Mouse (Mus musculus): ENCODE data around the gene Thsd4. TPM values are rescaled to one million over a fixed set of nuclear protein-coding genes. Genes with fewer than 3 reads are reported as not detected.
A peak's percentile ranks its signal among the peaks of the same experiment; 100 is the strongest.

Gene Thsd4
- polyA plus RNA-seq, 1 experiment from 2014 or later = 34.9 TPM

- Histone ChIP-seq H3K27ac (ENCODE audit: low read depth) (no peak overlapping the region), H3K4me2 (ENCODE audit: low read length) (no peak overlapping the region), H3K27me3 (replicated peaks; ENCODE audit: control insufficient read depth, insufficient read depth, low read length) (no peaks in the 10 kb centered on the region), H3K4me1 (replicated peaks; ENCODE audit: control insufficient read depth, insufficient read depth, low read length) (peaks cover 22% of the 10 kb centered on the region), H3K36me3 (ENCODE audit: control insufficient read depth, insufficient read depth, low read length) (no peaks in the 10 kb centered on the region), H3K9me3 (ENCODE audit: control insufficient read depth, low read length) (no peaks in the 10 kb centered on the region), H3K9ac (ENCODE audit: low read length) (no peak overlapping the region), H3K4me3 (ENCODE audit: low read depth, low read length) (no peak overlapping the region)
- WGBS = 51% methylated on average over 16 of the region's 16 CpGs
- DNase-seq (ENCODE audit: low spot score) (no peak), ATAC-seq (replicated peaks; ENCODE audit: low FRiP score, low TSS enrichment, low read depth) (0 out of 2 replicates have a peak, but pooled peaks have one; percentile 26)
Measured at GRCm38 (mm10) chr9:60309786-60310711, 211.8 kb downstream of the Thsd4 start.

- peaks cover 22% of the 10 kb centered on the region for H3K4me1 ChIP-seq (replicated peaks; ENCODE audit: control insufficient read depth, insufficient read depth, low read length)
- H3K27me3 ChIP-seq (replicated peaks; ENCODE audit: control insufficient read depth, insufficient read depth, low read length) = no peaks in the 10 kb centered on the region
- H3K4me3 ChIP-seq (ENCODE audit: low read depth, low read length) = no peak overlapping the region
- no peak overlapping the region for H3K9ac ChIP-seq (ENCODE audit: low read length)
- ATAC-seq (replicated peaks; ENCODE audit: low FRiP score, low TSS enrichment, low read depth) (no peak), DNase-seq (ENCODE audit: low spot score) (no peak)
- no peak overlapping the region for H3K27ac ChIP-seq (ENCODE audit: low read depth)
- H3K4me2 ChIP-seq (ENCODE audit: low read length) = no peak overlapping the region
- 68% methylated on average over 4 of the region's 4 CpGs for WGBS
- H3K9me3 ChIP-seq (ENCODE audit: control insufficient read depth, low read length) = no peaks in the 10 kb centered on the region
- H3K36me3 ChIP-seq (ENCODE audit: control insufficient read depth, insufficient read depth, low read length) = no peaks in the 10 kb centered on the region
Measured at GRCm38 (mm10) chr9:60308182-60308581, 213.7 kb downstream of the Thsd4 start.

- H3K27me3 ChIP-seq (replicated peaks; ENCODE audit: control insufficient read depth, insufficient read depth, low read length) = no peaks in the 10 kb centered on the region
- whole genome bisulfite sequencing = 64% methylated on average over 5 of the region's 5 CpGs
- DNase-seq (ENCODE audit: low spot score) (no peak), ATAC-seq (replicated peaks; ENCODE audit: low FRiP score, low TSS enrichment, low read depth) (0 out of 2 replicates have a peak, but pooled peaks have one; percentile 63)
- H3K36me3 ChIP-seq (ENCODE audit: control insufficient read depth, insufficient read depth, low read length) = no peaks in the 10 kb centered on the region
- H3K9me3 ChIP-seq (ENCODE audit: control insufficient read depth, low read length) = no peaks in the 10 kb centered on the region
- peaks cover 22% of the 10 kb centered on the region for H3K4me1 ChIP-seq (replicated peaks; ENCODE audit: control insufficient read depth, insufficient read depth, low read length)
- H3K27ac ChIP-seq (ENCODE audit: low read depth) = peak overlapping the region; percentile 22; the same call in 1 of the 2 replicates
- H3K4me2 ChIP-seq (ENCODE audit: low read length) = no peak overlapping the region
- no peak overlapping the region for H3K4me3 ChIP-seq (ENCODE audit: low read depth, low read length)
- H3K9ac ChIP-seq (ENCODE audit: low read length) = no peak overlapping the region
Measured at GRCm38 (mm10) chr9:60307469-60307868, 214.4 kb downstream of the Thsd4 start.

GRCm38 (mm10) chr9:60306241-60306640 is 215.6 kb downstream of the Thsd4 start:
- peak overlapping the region; percentile 18; the same call in 1 of the 2 replicates for H3K27ac ChIP-seq (ENCODE audit: low read depth)
- DNase-seq (ENCODE audit: low spot score) (no peak), ATAC-seq (replicated peaks; ENCODE audit: low FRiP score, low TSS enrichment, low read depth) (no peak)
- no peaks in the 10 kb centered on the region for H3K9me3 ChIP-seq (ENCODE audit: control insufficient read depth, low read length)
- no peaks in the 10 kb centered on the region for H3K36me3 ChIP-seq (ENCODE audit: control insufficient read depth, insufficient read depth, low read length)
- no peaks in the 10 kb centered on the region for H3K27me3 ChIP-seq (replicated peaks; ENCODE audit: control insufficient read depth, insufficient read depth, low read length)
- no peak overlapping the region for H3K9ac ChIP-seq (ENCODE audit: low read length)
- H3K4me3 ChIP-seq (ENCODE audit: low read depth, low read length) = no peak overlapping the region
- no peak overlapping the region for H3K4me2 ChIP-seq (ENCODE audit: low read length)
- WGBS = 78% methylated on average over 4 of the region's 4 CpGs
- H3K4me1 ChIP-seq (replicated peaks; ENCODE audit: control insufficient read depth, insufficient read depth, low read length) = peaks cover 16% of the 10 kb centered on the region

- Histone ChIP-seq H3K9me3 (ENCODE audit: control insufficient read depth, low read length) (peaks cover 6% of the 10 kb centered on the region; the same call in 1 of the 2 replicates), H3K4me1 (replicated peaks; ENCODE audit: control insufficient read depth, insufficient read depth, low read length) (peaks cover 9% of the 10 kb centered on the region), H3K9ac (ENCODE audit: low read length) (no peak overlapping the region), H3K4me2 (ENCODE audit: low read length) (no peak overlapping the region), H3K27ac (ENCODE audit: low read depth) (peak overlapping the region; percentile 9; the same call in 1 of the 2 replicates), H3K36me3 (ENCODE audit: control insufficient read depth, insufficient read depth, low read length) (no peaks in the 10 kb centered on the region), H3K27me3 (replicated peaks; ENCODE audit: control insufficient read depth, insufficient read depth, low read length) (no peaks in the 10 kb centered on the region), H3K4me3 (ENCODE audit: low read depth, low read length) (no peak overlapping the region)
- WGBS = 87% methylated on average over 2 of the region's 2 CpGs
- DNase-seq (ENCODE audit: low spot score) (no peak), ATAC-seq (replicated peaks; ENCODE audit: low FRiP score, low TSS enrichment, low read depth) (no peak)
Measured at GRCm38 (mm10) chr9:60305204-60305840, 216.5 kb downstream of the Thsd4 start.

GRCm38 (mm10) chr9:60296276-60296675 is 225.6 kb downstream of the Thsd4 start:
- Histone ChIP-seq H3K4me2 (ENCODE audit: low read length) (no peak overlapping the region), H3K4me3 (ENCODE audit: low read depth, low read length) (no peak overlapping the region), H3K36me3 (ENCODE audit: control insufficient read depth, insufficient read depth, low read length) (no peaks in the 10 kb centered on the region), H3K27me3 (replicated peaks; ENCODE audit: control insufficient read depth, insufficient read depth, low read length) (no peaks in the 10 kb centered on the region), H3K9ac (ENCODE audit: low read length) (no peak overlapping the region), H3K27ac (ENCODE audit: low read depth) (no peak overlapping the region), H3K4me1 (replicated peaks; ENCODE audit: control insufficient read depth, insufficient read depth, low read length) (no peaks in the 10 kb centered on the region), H3K9me3 (ENCODE audit: control insufficient read depth, low read length) (peaks cover 11% of the 10 kb centered on the region)
- WGBS = 97% methylated on average over 2 of the region's 2 CpGs
- ATAC-seq (replicated peaks; ENCODE audit: low FRiP score, low TSS enrichment, low read depth) (no peak), DNase-seq (ENCODE audit: low spot score) (no peak)

- Histone ChIP-seq H3K27ac (ENCODE audit: low read depth) (no peak overlapping the region), H3K4me2 (ENCODE audit: low read length) (no peak overlapping the region), H3K4me1 (replicated peaks; ENCODE audit: control insufficient read depth, insufficient read depth, low read length) (no peaks in the 10 kb centered on the region), H3K9ac (ENCODE audit: low read length) (no peak overlapping the region), H3K36me3 (ENCODE audit: control insufficient read depth, insufficient read depth, low read length) (no peaks in the 10 kb centered on the region), H3K27me3 (replicated peaks; ENCODE audit: control insufficient read depth, insufficient read depth, low read length) (no peaks in the 10 kb centered on the region), H3K9me3 (ENCODE audit: control insufficient read depth, low read length) (peaks cover 5% of the 10 kb centered on the region; the same call in 1 of the 2 replicates), H3K4me3 (ENCODE audit: low read depth, low read length) (no peak overlapping the region)
- 44% methylated on average over 6 of the region's 6 CpGs for WGBS
- no peak for DNase-seq (ENCODE audit: low spot score)
- no peak for ATAC-seq (replicated peaks; ENCODE audit: low FRiP score, low TSS enrichment, low read depth)
Measured at GRCm38 (mm10) chr9:60295199-60295598, 226.6 kb downstream of the Thsd4 start.

GRCm38 (mm10) chr9:60293129-60293528 is 228.7 kb downstream of the Thsd4 start:
- DNase-seq (ENCODE audit: low spot score) (no peak), ATAC-seq (replicated peaks; ENCODE audit: low FRiP score, low TSS enrichment, low read depth) (no peak)
- H3K36me3 ChIP-seq (ENCODE audit: control insufficient read depth, insufficient read depth, low read length) = no peaks in the 10 kb centered on the region
- H3K4me1 ChIP-seq (replicated peaks; ENCODE audit: control insufficient read depth, insufficient read depth, low read length) = no peaks in the 10 kb centered on the region
- H3K4me2 ChIP-seq (ENCODE audit: low read length) = no peak overlapping the region
- WGBS = 72% methylated on average over 6 of the region's 6 CpGs
- no peaks in the 10 kb centered on the region for H3K9me3 ChIP-seq (ENCODE audit: control insufficient read depth, low read length)
- H3K27ac ChIP-seq (ENCODE audit: low read depth) = no peak overlapping the region
- no peak overlapping the region for H3K4me3 ChIP-seq (ENCODE audit: low read depth, low read length)
- no peak overlapping the region for H3K9ac ChIP-seq (ENCODE audit: low read length)
- no peaks in the 10 kb centered on the region for H3K27me3 ChIP-seq (replicated peaks; ENCODE audit: control insufficient read depth, insufficient read depth, low read length)
